ENCODE assay signal across 16 mouse cellular contexts in genomic region chr10:53615850-53616616, GRCm38 (mm10). TPM values are rescaled to one million over a fixed set of nuclear protein-coding genes. Genes with fewer than 3 reads are reported as not detected.
DNase-seq lines count a peak whose midpoint lies in the region; ATAC-seq and TF ChIP-seq lines count a peak whose summit lies in the region.
"Had no signal": no experiment of that assay in that cellular context is flagged by ENCODE, and none has a peak within 500 bp of the region (broad histone marks: within the 10 kb centered on the region; RNA-seq: fewer than 3 reads in every experiment).

No protein-coding gene starts in this region.

- no peak for TF ChIP-seq CTCF in liver, postnatal 0 days (IDR thresholded peaks at IDR 0.05; ENCODE audit: low read depth)
- TF ChIP-seq CTCF in small intestine, adult 2 months (IDR thresholded peaks at IDR 0.05; ENCODE audit: extremely low read depth, insufficient read length, insufficient replicate concordance, low read depth, low read length) = no peak

- H3K9me3 ChIP-seq in liver, postnatal 0 days (ENCODE audit: low read length) = no peaks in the 10 kb centered on the region
- H3K9me3 ChIP-seq in liver, embryonic 11.5 days (ENCODE audit: control insufficient read depth, low read length) = no peaks in the 10 kb centered on the region
- H3K9me3 ChIP-seq: embryonic facial prominence, embryonic 12.5 days; forebrain, embryonic 12.5 days; limb, embryonic 15.5 days; neural tube, embryonic 15.5 days had no signal

- intact Hi-C loops in heart, postnatal 10 days (cut with DNase I) = no loop called here
- intact Hi-C loops in left cerebral cortex, postnatal 4 days (cut with DNase I) = no loop called here

- peak; percentile 53 for ATAC-seq in liver, postnatal 0 days
- no peak for ATAC-seq in liver, embryonic 11.5 days (replicated peaks; ENCODE audit: low FRiP score)
- ATAC-seq: Patski had no signal

- TF ChIP-seq POLR2A in small intestine, adult 2 months (IDR thresholded peaks at IDR 0.05; ENCODE audit: low read depth, low read length) = no peak

- no peaks in the 10 kb centered on the region for H3K27me3 ChIP-seq in liver, postnatal 0 days (ENCODE audit: insufficient read depth, low read length)
- H3K27me3 ChIP-seq in liver, embryonic 11.5 days (replicated peaks; ENCODE audit: control insufficient read depth, insufficient read depth, low read length) = no peaks in the 10 kb centered on the region
- no peaks in the 10 kb centered on the region for H3K27me3 ChIP-seq in small intestine, adult 2 months (ENCODE audit: control insufficient read depth, insufficient read depth, low read length)
- H3K27me3 ChIP-seq: embryonic facial prominence, embryonic 12.5 days; forebrain, embryonic 12.5 days; limb, embryonic 15.5 days; neural tube, embryonic 15.5 days; Patski had no signal

- H3K4me1 ChIP-seq in liver, postnatal 0 days (ENCODE audit: insufficient read depth) = no peaks in the 10 kb centered on the region
- no peaks in the 10 kb centered on the region for H3K4me1 ChIP-seq in liver, embryonic 11.5 days (replicated peaks; ENCODE audit: control insufficient read depth, insufficient read depth, low read length)
- peaks cover 15% of the 10 kb centered on the region; the same call in 1 of the 2 replicates for H3K4me1 ChIP-seq in small intestine, adult 2 months (ENCODE audit: control insufficient read depth, insufficient read depth, insufficient read length, low read length)
- H3K4me1 ChIP-seq: embryonic facial prominence, embryonic 12.5 days; forebrain, embryonic 12.5 days; limb, embryonic 15.5 days; neural tube, embryonic 15.5 days had no signal

- no peak overlapping the region for H3K4me3 ChIP-seq in liver, postnatal 0 days (ENCODE audit: low read depth, low read length)
- no peak overlapping the region for H3K4me3 ChIP-seq in liver, embryonic 11.5 days (ENCODE audit: low read depth, low read length)
- no peak overlapping the region for H3K4me3 ChIP-seq in small intestine, adult 2 months (ENCODE audit: low read depth, low read length)
- H3K4me3 ChIP-seq: embryonic facial prominence, embryonic 12.5 days; forebrain, embryonic 12.5 days; limb, embryonic 15.5 days; neural tube, embryonic 15.5 days had no signal

- 0 out of 2 replicates have a peak overlapping the region, but pooled peaks have one; percentile 19 for H3K27ac ChIP-seq in liver, postnatal 0 days (ENCODE audit: low read depth)
- H3K27ac ChIP-seq in liver, embryonic 11.5 days (ENCODE audit: low read depth, low read length) = no peak overlapping the region
- H3K27ac ChIP-seq in small intestine, adult 2 months (ENCODE audit: insufficient read depth, low read depth, low read length) = peak overlapping the region; percentile 65
- H3K27ac ChIP-seq: embryonic facial prominence, embryonic 12.5 days; forebrain, embryonic 12.5 days; limb, embryonic 15.5 days; neural tube, embryonic 15.5 days had no signal

- H3K9ac ChIP-seq in liver, postnatal 0 days (replicated peaks) = no peak overlapping the region
- H3K9ac ChIP-seq in liver, embryonic 11.5 days (ENCODE audit: low read depth, low read length) = no peak overlapping the region
- H3K9ac ChIP-seq: embryonic facial prominence, embryonic 12.5 days; forebrain, embryonic 12.5 days; limb, embryonic 15.5 days; neural tube, embryonic 15.5 days had no signal

- TF ChIP-seq EP300 in liver, postnatal 0 days (IDR thresholded peaks at IDR 0.05; ENCODE audit: low read depth) = no peak

- peak; percentile 91 for DNase-seq in heart, adult 11 months
- DNase-seq in heart, postnatal 10 days = no peak
- no peak for DNase-seq in liver, postnatal 0 days
- DNase-seq in liver, embryonic 11.5 days (ENCODE audit: low spot score) = no peak
- peak; percentile 82 for DNase-seq in MN1 (ENCODE audit: low spot score)
- no peak for DNase-seq in left cerebral cortex, postnatal 4 days
- DNase-seq: cerebellum, postnatal 25 days; kidney, postnatal 25 days; lung, postnatal 4 days; retina, postnatal 1 day had no signal

- 58% methylated on average over 8 of the region's 8 CpGs for WGBS in liver, postnatal 0 days (ENCODE audit: insufficient replicate concordance)
- WGBS in liver, embryonic 11.5 days = 84% methylated on average over 8 of the region's 8 CpGs
- 46% methylated on average over 8 of the region's 8 CpGs for WGBS in small intestine, adult 2 months

- H3K36me3 ChIP-seq in liver, postnatal 0 days (replicated peaks; ENCODE audit: insufficient read depth, low read length) = peaks cover 34% of the 10 kb centered on the region
- peaks cover 13% of the 10 kb centered on the region for H3K36me3 ChIP-seq in liver, embryonic 11.5 days (ENCODE audit: control insufficient read depth, insufficient read depth, low read length)
- H3K36me3 ChIP-seq in small intestine, adult 2 months (ENCODE audit: control insufficient read depth, insufficient read depth, low read length) = peaks cover 14% of the 10 kb centered on the region

- no peak overlapping the region for H3K4me2 ChIP-seq in liver, postnatal 0 days (ENCODE audit: low read depth, low read length)
- no peak overlapping the region for H3K4me2 ChIP-seq in liver, embryonic 11.5 days
- H3K4me2 ChIP-seq: embryonic facial prominence, embryonic 12.5 days; forebrain, embryonic 12.5 days; limb, embryonic 15.5 days; neural tube, embryonic 15.5 days had no signal

RNA-seq across cellular contexts. Expression of gene Mcm9, which starts 14.2 kb away (rescaled TPM):
- 1 to 10 TPM; 7.8 to 9.6 TPM for total RNA-seq in heart, postnatal 10 days (2021)
- polyA plus RNA-seq in liver, postnatal 0 days (2015; fragmentation: Nextera tagmentation; extraction: Ambion mirVana) = 2.7 and 3.0 TPM in 2 replicates
- polyA plus RNA-seq in liver, embryonic 11.5 days (2014; fragmentation: Nextera tagmentation; extraction: Ambion mirVana) = 9.1 and 9.2 TPM in 2 replicates
- 1.8 and 3.7 TPM in 2 replicates for polyA plus RNA-seq in small intestine, adult 2 months (2012; rRNA removed)
- total RNA-seq in left cerebral cortex, postnatal 4 days (2021) = 1 to 10 TPM; 6.1 to 6.9 TPM

RNA-seq across cellular contexts. Expression of gene Asf1a, which starts 19.5 kb away (rescaled TPM):
- 10 to 100 TPM; 31.2 to 39.1 TPM for total RNA-seq in heart, postnatal 10 days (2021)
- 49.7 and 51.8 TPM in 2 replicates for polyA plus RNA-seq in liver, postnatal 0 days (2015; fragmentation: Nextera tagmentation; extraction: Ambion mirVana)
- 172 and 175 TPM in 2 replicates for polyA plus RNA-seq in liver, embryonic 11.5 days (2014; fragmentation: Nextera tagmentation; extraction: Ambion mirVana)
- 0.29 and 1.1 TPM in 2 replicates for polyA plus RNA-seq in small intestine, adult 2 months (2012; rRNA removed)
- 10 to 100 TPM; 30.2 to 31.6 TPM for total RNA-seq in left cerebral cortex, postnatal 4 days (2021)

Comparison
In these comparisons a context has a peak if more than half of its experiments do, and no peak if none do; other contexts are left out.
1. DNase-seq: peak in heart, adult 11 months (single experiment) and MN1 (single experiment); none in heart, postnatal 10 days (0 of 2), liver, postnatal 0 days (single experiment), liver, embryonic 11.5 days (single experiment) and left cerebral cortex, postnatal 4 days (single experiment).
2. RNA of gene Asf1a, which starts 19.5 kb away (polyA plus RNA-seq): 172 to 175 TPM in liver, embryonic 11.5 days and 49.7 to 51.8 TPM in liver, postnatal 0 days; 0.29 to 1.1 TPM in small intestine, adult 2 months; every median in the first group is over 10 times any median in the second.